Mouse (Mus musculus) G1E-ER4 (cell line): Measurements from ENCODE around the gene Csmd2. TPM values are rescaled to one million over a fixed set of nuclear protein-coding genes. Genes with fewer than 3 reads are reported as not detected.

Source experiments
- GATA1 ChIP-seq: IDR thresholded peaks from one replicate; pipeline ENCODE4 v1.8.0; 2012; ENCODE audit warnings: low read length, inconsistent platforms
- polyA plus RNA-seq: library from polyadenylated mRNA; stranded (reverse); fragments of >175 nt; gene quantifications from 2 replicates; pipeline ENCODE4 v1.2.3, GENCODE M21; 2012

The Csmd2 gene
- polyA plus RNA-seq, 1 experiment: not detected

- TF ChIP-seq GATA1: no peak
Observed at GRCm38 (mm10) chr4:128396616-128397015, 409.0 kb downstream of the Csmd2 start.

DNA sequence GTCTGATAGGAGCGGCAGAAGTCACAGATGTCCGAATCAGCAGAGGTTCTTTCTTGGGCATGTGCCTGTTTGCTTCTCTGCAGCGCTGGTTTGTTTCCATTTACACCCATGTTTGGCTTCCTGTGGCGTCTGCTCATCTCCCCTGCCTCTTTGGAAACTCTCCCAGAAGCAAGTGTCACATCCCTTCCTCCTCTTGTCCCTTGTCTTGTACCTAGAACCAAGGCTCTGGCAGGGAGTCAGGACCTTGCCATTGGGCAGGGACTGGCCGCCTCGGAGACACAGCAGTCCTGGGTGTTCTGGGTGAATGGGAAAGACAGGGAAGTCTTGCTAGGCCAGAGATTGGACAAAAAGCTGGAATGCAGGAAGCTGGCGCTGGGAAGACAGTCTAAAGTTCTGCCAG is 410.1 kb downstream of the Csmd2 start:
- TF ChIP-seq GATA1: no peak

- no peak for TF ChIP-seq GATA1
Observed at GRCm38 (mm10) chr4:128398948-128399347, 411.3 kb downstream of the Csmd2 start.

- no peak for TF ChIP-seq GATA1
Observed at GRCm38 (mm10) chr4:128400016-128400415, 412.4 kb downstream of the Csmd2 start.

- TF ChIP-seq GATA1: no peak
Observed at GRCm38 (mm10) chr4:128401591-128401990, 413.9 kb downstream of the Csmd2 start.

- no peak for TF ChIP-seq GATA1
Observed at GRCm38 (mm10) chr4:128402706-128403105, 415.0 kb downstream of the Csmd2 start.

GRCm38 (mm10) chr4:128405576-128405975 is 417.9 kb downstream of the Csmd2 start:
- no peak for TF ChIP-seq GATA1

- TF ChIP-seq GATA1: no peak
Observed at GRCm38 (mm10) chr4:128407084-128407845, 419.6 kb downstream of the Csmd2 start.

GRCm38 (mm10) chr4:128411941-128412630 is 424.4 kb downstream of the Csmd2 start:
- no peak for TF ChIP-seq GATA1

- TF ChIP-seq GATA1: no peak
Observed at GRCm38 (mm10) chr4:128414741-128415140, 427.1 kb downstream of the Csmd2 start.

GRCm38 (mm10) chr4:128419988-128420617 is 432.4 kb downstream of the Csmd2 start:
- TF ChIP-seq GATA1: no peak

- TF ChIP-seq GATA1: no peak
Observed at GRCm38 (mm10) chr4:128422486-128422885, 434.8 kb downstream of the Csmd2 start.

DNA sequence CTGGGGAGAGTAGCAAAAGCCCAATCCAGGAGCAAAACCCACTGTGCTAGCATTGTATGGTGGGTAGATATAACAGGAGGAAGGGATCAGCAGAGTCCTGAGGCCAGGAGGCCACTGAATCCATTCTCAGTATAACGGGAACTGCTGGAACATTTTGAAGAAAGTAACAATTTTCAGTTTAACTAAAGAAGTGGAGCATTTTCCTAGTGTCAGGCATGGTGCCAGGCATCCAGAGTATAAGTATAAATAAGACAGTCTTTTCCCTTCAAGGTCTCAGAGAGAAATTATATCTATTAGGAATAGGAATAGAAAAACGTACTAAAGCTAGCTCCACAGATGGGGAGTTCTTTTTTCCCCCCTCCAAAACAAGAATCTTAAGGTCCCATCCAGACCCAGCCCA is 437.7 kb downstream of the Csmd2 start:
- no peak for TF ChIP-seq GATA1

- TF ChIP-seq GATA1: no peak
Observed at GRCm38 (mm10) chr4:128427261-128428030, 439.8 kb downstream of the Csmd2 start.

DNA sequence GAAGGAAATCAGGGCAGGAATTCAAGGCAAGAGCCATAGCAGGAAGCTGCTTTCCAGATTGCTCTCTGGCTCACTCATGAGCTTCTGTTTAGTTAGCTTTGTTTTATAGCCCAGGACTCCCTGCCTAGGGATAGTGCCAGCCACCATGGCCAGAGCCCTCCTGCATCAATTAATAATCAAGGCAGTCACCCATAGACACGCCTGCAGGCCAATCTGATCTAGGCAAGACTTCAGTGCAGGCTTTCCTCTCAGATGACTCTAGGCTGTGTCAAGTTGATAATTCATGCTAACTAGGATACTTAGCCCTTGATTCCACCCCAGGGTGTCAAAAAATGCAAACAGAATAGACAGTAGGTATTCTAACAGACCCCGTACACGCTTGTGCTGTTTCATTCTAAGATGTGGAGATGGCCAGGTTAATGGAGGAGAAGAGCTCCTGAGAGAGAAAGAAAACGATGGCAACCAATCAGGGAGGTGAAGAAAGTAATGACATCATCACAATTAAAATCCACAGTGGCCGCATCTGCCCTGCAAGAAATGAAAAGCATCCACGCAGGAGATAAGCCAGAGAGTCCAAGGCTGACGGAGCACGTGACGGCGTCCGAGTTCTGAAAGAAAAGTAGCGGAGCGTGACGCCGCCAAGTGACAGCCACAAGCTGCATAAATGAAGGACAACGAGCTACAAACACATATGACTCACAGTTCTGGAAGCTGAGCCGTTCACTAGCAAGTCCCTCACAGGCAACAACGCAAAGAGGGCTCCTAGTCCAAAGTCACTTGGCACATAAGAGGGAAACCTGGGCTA is 440.8 kb downstream of the Csmd2 start:
- no peak for TF ChIP-seq GATA1

GRCm38 (mm10) chr4:128429591-128429990 is 441.9 kb downstream of the Csmd2 start:
- TF ChIP-seq GATA1: no peak
